Mouse (Mus musculus) heart, embryonic 11.5 days (tissue): ENCODE measurements at regions not wholly inside any gene's neighbourhood (a gene's known extent, or its start where the extent isn't known, plus 50 kb on each side); places are given as distances from the start of the nearest gene placed in this dataset.

ENCODE experiments used
- ATAC-seq: fragments of 200-750 bp; cut with Nextera tagmentation; replicated peaks from 2 replicates; pipeline ENCODE4 v1.8.0; 2017; ENCODE audit warnings: moderate library complexity; ENCODE audit not compliant: insufficient number of reproducible peaks, low FRiP score, low TSS enrichment
- H3K27ac ChIP-seq: fragments of 300-500 bp; sonication (generic); 2 replicates; pipeline ENCODE4 v1.5.1; 2014; ENCODE audit warnings: mild to moderate bottlenecking, low read depth, low read length
- H3K27me3 ChIP-seq: fragments of 300-500 bp; sonication (generic); 2 replicates; pipeline ENCODE4 v1.6.1; 2014; ENCODE audit warnings: mild to moderate bottlenecking, low read length, mixed read lengths; ENCODE audit not compliant: control insufficient read depth, insufficient read depth
- H3K36me3 ChIP-seq: fragments of 300-500 bp; sonication (generic); 2 replicates; pipeline ENCODE4 v1.6.1; 2014; ENCODE audit warnings: mild to moderate bottlenecking, low read length, moderate library complexity, mixed read lengths; ENCODE audit not compliant: control insufficient read depth, insufficient read depth
- H3K4me1 ChIP-seq: fragments of 300-500 bp; sonication (generic); 2 replicates; pipeline ENCODE4 v1.6.1; 2014; ENCODE audit warnings: low read length; ENCODE audit not compliant: control insufficient read depth, insufficient read depth
- H3K4me2 ChIP-seq: fragments of 300-500 bp; sonication (generic); 2 replicates; pipeline ENCODE4 v1.6.1; 2014; ENCODE audit warnings: mild to moderate bottlenecking, moderate library complexity
- H3K4me3 ChIP-seq: fragments of 300-500 bp; sonication (generic); 2 replicates; pipeline ENCODE4 v1.5.1; 2014; ENCODE audit warnings: low read depth, low read length
- H3K9ac ChIP-seq: fragments of 300-500 bp; sonication (generic); 2 replicates; pipeline ENCODE4 v1.6.1; 2014; ENCODE audit warnings: mild to moderate bottlenecking, low read depth, low read length, moderate library complexity
- H3K9me3 ChIP-seq: fragments of 300-500 bp; sonication (generic); replicated peaks from 2 replicates; pipeline ENCODE4 v1.6.1; 2016; ENCODE audit warnings: low read length; ENCODE audit not compliant: control insufficient read depth
- WGBS: fragments of 180-500 bp; shearing (Covaris S2); extraction: QIAGEN DNeasy Blood & Tissue Kit; methylation state at CpG from one replicate; pipeline ENCODE4 v1.1.7; 2014; ENCODE audit not compliant: insufficient replicate concordance; 5-methylcytosine and 5-hydroxymethylcytosine counted together

DNA sequence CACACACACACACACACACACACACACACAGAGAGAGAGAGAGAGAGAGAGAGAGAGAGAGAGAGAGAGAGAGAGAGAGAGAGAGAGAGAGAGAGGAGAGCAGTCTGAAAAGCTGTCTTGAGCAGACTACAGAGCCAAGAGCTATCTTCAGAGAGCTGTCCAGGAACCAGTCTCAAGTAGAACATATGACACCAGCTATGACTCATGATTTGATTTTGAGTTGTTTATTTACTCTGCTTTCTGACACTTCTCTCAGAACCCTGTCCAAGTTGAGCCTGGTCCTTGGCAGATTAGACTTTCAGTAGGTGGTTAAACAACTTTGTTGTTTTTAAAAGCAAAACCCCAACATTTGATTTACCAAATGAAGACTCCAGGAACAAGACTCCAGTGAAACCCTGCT lies 420.8 kb upstream of the Lcorl start:
- Histone ChIP-seq H3K9me3 (no peaks in the 10 kb centered on the region), H3K27me3 (no peaks in the 10 kb centered on the region), H3K4me3 (no peak overlapping the region), H3K9ac (no peak overlapping the region), H3K27ac (no peak overlapping the region), H3K36me3 (no peaks in the 10 kb centered on the region), H3K4me1 (no peaks in the 10 kb centered on the region), H3K4me2 (no peak overlapping the region)
- ATAC-seq = no peak

GRCm38 (mm10) chr5:46256730-46257129 lies 399.3 kb upstream of the Lcorl start:
- H3K9ac ChIP-seq = no peak overlapping the region
- no peaks in the 10 kb centered on the region for H3K36me3 ChIP-seq
- H3K4me2 ChIP-seq = no peak overlapping the region
- H3K4me1 ChIP-seq = no peaks in the 10 kb centered on the region
- WGBS = 77% methylated on average over 6 of the region's 6 CpGs
- no peak overlapping the region for H3K4me3 ChIP-seq
- H3K27me3 ChIP-seq = no peaks in the 10 kb centered on the region
- H3K27ac ChIP-seq = no peak overlapping the region
- ATAC-seq = no peak
- H3K9me3 ChIP-seq = no peaks in the 10 kb centered on the region

GRCm38 (mm10) chr5:46253940-46254339 lies 396.5 kb upstream of the Lcorl start:
- Histone ChIP-seq H3K9me3 (no peaks in the 10 kb centered on the region), H3K27ac (no peak overlapping the region), H3K27me3 (no peaks in the 10 kb centered on the region), H3K36me3 (no peaks in the 10 kb centered on the region), H3K4me1 (no peaks in the 10 kb centered on the region), H3K4me3 (no peak overlapping the region), H3K9ac (no peak overlapping the region), H3K4me2 (no peak overlapping the region)
- ATAC-seq = no peak

DNA sequence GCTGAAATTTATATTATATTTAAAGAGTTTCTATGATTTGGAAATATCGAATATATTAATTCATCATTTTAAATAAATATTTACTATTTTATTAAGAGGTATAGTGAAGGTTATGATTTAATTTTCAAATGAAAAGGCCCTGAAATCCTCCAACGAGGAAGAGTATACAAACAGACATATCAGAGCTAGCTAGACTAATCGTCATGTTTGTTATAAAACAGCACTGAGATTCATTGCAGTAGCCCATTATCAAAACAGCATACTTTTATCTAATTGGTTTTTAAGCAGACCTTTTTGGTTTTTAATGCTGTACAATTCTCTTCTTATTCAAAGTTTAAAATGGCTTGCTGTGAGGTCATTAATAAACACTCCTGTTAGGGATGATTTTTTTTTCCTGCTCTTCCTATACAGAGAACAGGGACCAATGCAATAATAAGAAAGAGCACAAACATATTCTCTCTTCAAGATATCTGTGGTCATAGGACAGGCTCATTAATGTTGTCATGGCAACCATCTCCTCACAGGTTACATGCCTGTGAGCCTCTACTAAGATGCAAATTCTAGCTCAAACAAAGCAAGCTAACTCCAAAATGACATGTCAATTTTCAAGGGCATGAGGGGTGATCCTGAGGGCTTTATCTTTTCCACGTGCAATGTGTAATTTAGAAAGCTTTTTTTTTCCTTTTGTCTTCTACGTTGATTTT lies 378.1 kb upstream of the Lcorl start:
- Histone ChIP-seq H3K9me3 (no peaks in the 10 kb centered on the region), H3K36me3 (no peaks in the 10 kb centered on the region), H3K4me3 (no peak overlapping the region), H3K4me1 (no peaks in the 10 kb centered on the region), H3K27ac (no peak overlapping the region), H3K27me3 (no peaks in the 10 kb centered on the region), H3K4me2 (no peak overlapping the region), H3K9ac (no peak overlapping the region)
- no peak for ATAC-seq
- 78% methylated on average over 5 of the region's 5 CpGs for WGBS

- no peak overlapping the region for H3K27ac ChIP-seq
- H3K9me3 ChIP-seq = no peaks in the 10 kb centered on the region
- H3K27me3 ChIP-seq = no peaks in the 10 kb centered on the region
- no peak overlapping the region for H3K9ac ChIP-seq
- no peak overlapping the region for H3K4me3 ChIP-seq
- ATAC-seq = no peak
- no peaks in the 10 kb centered on the region for H3K4me1 ChIP-seq
- H3K36me3 ChIP-seq = no peaks in the 10 kb centered on the region
- no peak overlapping the region for H3K4me2 ChIP-seq
These were observed 375.4 kb upstream of the Lcorl start for GRCm38 (mm10) chr5:46232780-46233179.

GRCm38 (mm10) chr5:46228667-46229066 lies 371.3 kb upstream of the Lcorl start:
- Histone ChIP-seq H3K9me3 (no peaks in the 10 kb centered on the region), H3K27ac (no peak overlapping the region), H3K4me3 (no peak overlapping the region), H3K4me1 (no peaks in the 10 kb centered on the region), H3K36me3 (no peaks in the 10 kb centered on the region), H3K27me3 (no peaks in the 10 kb centered on the region), H3K9ac (no peak overlapping the region), H3K4me2 (no peak overlapping the region)
- no peak for ATAC-seq
- 56% methylated on average over 3 of the region's 3 CpGs for WGBS

DNA sequence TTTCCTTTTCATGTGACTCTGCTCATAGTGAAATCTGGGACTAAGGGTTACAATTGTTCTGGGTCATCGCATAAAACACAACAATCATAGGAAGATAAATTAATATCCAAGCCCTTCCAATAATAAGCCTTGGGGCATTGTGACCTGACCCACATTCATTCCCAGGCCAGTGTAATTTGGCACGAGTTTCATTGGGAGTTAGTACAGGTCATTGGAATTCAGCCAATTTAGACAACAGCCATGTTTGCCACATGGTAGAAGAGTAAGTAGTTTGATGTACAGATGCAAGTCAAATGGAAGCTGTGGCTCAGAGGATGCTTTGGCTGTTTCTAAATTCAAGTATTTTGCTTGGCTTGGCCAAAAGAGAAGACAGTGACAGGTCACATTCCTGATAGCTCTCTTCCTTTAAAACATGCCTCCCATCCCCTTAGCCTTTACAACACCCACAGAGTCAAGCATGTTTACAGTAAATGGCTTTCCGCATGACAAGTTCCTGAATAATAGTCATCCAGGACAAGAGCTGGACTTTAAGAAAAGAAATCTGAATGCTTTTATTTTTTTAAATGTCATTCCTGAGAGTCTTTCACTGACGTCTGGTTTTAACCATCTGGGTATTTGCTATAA lies 355.5 kb upstream of the Lcorl start:
- H3K4me1 ChIP-seq = no peaks in the 10 kb centered on the region
- no peaks in the 10 kb centered on the region for H3K9me3 ChIP-seq
- H3K4me3 ChIP-seq = no peak overlapping the region
- H3K9ac ChIP-seq = no peak overlapping the region
- H3K36me3 ChIP-seq = no peaks in the 10 kb centered on the region
- H3K4me2 ChIP-seq = no peak overlapping the region
- no peak for ATAC-seq
- H3K27ac ChIP-seq = no peak overlapping the region
- no peaks in the 10 kb centered on the region for H3K27me3 ChIP-seq
- 68% methylated on average over 4 of the region's 4 CpGs for WGBS

DNA sequence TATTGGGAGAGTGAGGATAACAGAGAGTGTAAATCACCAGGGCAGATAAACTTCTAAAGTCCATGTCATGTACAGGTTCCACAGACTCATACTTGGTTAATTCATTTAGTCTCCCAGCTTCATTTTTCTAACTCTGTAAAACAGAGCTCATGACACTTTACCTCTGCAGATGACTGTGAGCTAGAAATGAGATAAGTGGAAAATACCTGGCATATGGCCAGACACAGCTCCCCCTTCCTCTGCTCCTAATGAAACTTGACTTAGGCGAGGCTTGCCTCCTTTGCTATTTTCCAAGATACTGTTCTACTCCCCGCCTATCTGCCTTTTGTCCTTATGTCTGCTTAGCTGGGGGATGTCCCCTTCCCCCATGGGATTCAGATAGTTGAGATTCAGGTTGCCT lies 351.7 kb upstream of the Lcorl start:
- Histone ChIP-seq H3K9me3 (no peaks in the 10 kb centered on the region), H3K4me3 (no peak overlapping the region), H3K9ac (no peak overlapping the region), H3K27ac (no peak overlapping the region), H3K27me3 (no peaks in the 10 kb centered on the region), H3K4me2 (no peak overlapping the region), H3K4me1 (no peaks in the 10 kb centered on the region), H3K36me3 (no peaks in the 10 kb centered on the region)
- no peak; the same call in 1 of the 2 replicates for ATAC-seq
- 42% methylated on average over 2 of the region's 2 CpGs for WGBS

- no peaks in the 10 kb centered on the region for H3K36me3 ChIP-seq
- ATAC-seq = no peak
These were observed 346.3 kb upstream of the Lcorl start for GRCm38 (mm10) chr5:46203744-46204143.

More at GRCm38 (mm10) chr5:46203744-46204143, 346.3 kb upstream of the Lcorl start:
- H3K9ac ChIP-seq = no peak overlapping the region
- H3K9me3 ChIP-seq = no peaks in the 10 kb centered on the region
- no peak overlapping the region for H3K4me3 ChIP-seq
- no peak overlapping the region for H3K27ac ChIP-seq
- no peaks in the 10 kb centered on the region for H3K4me1 ChIP-seq
- 70% methylated on average over 4 of the region's 4 CpGs for WGBS
- H3K27me3 ChIP-seq = no peaks in the 10 kb centered on the region
- no peak overlapping the region for H3K4me2 ChIP-seq
